Mouse (Mus musculus) testis, adult 2 months (tissue): ENCODE measurements at regions not wholly inside any gene's neighbourhood (a gene's known extent, or its start where the extent isn't known, plus 50 kb on each side); places are given as distances from the start of the nearest gene placed in this dataset.

Source experiments
- H3K27ac ChIP-seq: fragments of 200-500 bp; 2 replicates; pipeline ENCODE4 v1.5.1; 2012; ENCODE audit warnings: low read depth, low read length; ENCODE audit not compliant: control insufficient read depth, insufficient read depth
- H3K27me3 ChIP-seq: fragments of 200-500 bp; 2 replicates; pipeline ENCODE4 v1.6.1; 2012; ENCODE audit warnings: mild to moderate bottlenecking, low read length, moderate library complexity; ENCODE audit not compliant: control insufficient read depth, insufficient read depth
- H3K36me3 ChIP-seq: fragments of 200-500 bp; 2 replicates; pipeline ENCODE4 v1.6.1; 2012; ENCODE audit warnings: mild to moderate bottlenecking, low read length; ENCODE audit not compliant: control insufficient read depth, insufficient read depth
- H3K4me1 ChIP-seq: fragments of 200-500 bp; 2 replicates; pipeline ENCODE4 v1.6.1; 2012; ENCODE audit warnings: low read length; ENCODE audit not compliant: control insufficient read depth, insufficient read depth
- H3K4me3 ChIP-seq: fragments of 200-500 bp; 2 replicates; pipeline ENCODE4 v1.5.1; 2012; ENCODE audit warnings: low read depth, mild to moderate bottlenecking, low read length, moderate library complexity, mixed read lengths; ENCODE audit not compliant: control insufficient read depth
- CTCF ChIP-seq: fragments of 200-500 bp; IDR thresholded peaks from 2 replicates; pipeline ENCODE4 v1.5.1; 2012; ENCODE audit warnings: low read depth, mild to moderate bottlenecking, inconsistent platforms, low read length, moderate library complexity; ENCODE audit not compliant: control insufficient read depth, insufficient read depth, insufficient replicate concordance
- POLR2A ChIP-seq: fragments of 200-500 bp; IDR thresholded peaks from 2 replicates; pipeline ENCODE4 v1.6.1; 2012; ENCODE audit warnings: low read depth, mild to moderate bottlenecking, inconsistent platforms, low read length, moderate library complexity; ENCODE audit not compliant: control insufficient read depth

GRCm38 (mm10) chr1:73673851-73674235, 450.4 kb downstream of the Tns1 start:
- TF ChIP-seq CTCF (no peak), POLR2A (no peak)
- Histone ChIP-seq H3K4me3 (no peak overlapping the region), H3K4me1 (no peaks in the 10 kb centered on the region), H3K27ac (no peak overlapping the region), H3K27me3 (no peaks in the 10 kb centered on the region), H3K36me3 (no peaks in the 10 kb centered on the region)

- Histone ChIP-seq H3K4me1 (no peaks in the 10 kb centered on the region), H3K4me3 (no peak overlapping the region), H3K27ac (no peak overlapping the region), H3K27me3 (no peaks in the 10 kb centered on the region), H3K36me3 (no peaks in the 10 kb centered on the region)
- TF ChIP-seq POLR2A (no peak), CTCF (no peak)
Observed at GRCm38 (mm10) chr1:73673191-73673850, 450.9 kb downstream of the Tns1 start.

DNA sequence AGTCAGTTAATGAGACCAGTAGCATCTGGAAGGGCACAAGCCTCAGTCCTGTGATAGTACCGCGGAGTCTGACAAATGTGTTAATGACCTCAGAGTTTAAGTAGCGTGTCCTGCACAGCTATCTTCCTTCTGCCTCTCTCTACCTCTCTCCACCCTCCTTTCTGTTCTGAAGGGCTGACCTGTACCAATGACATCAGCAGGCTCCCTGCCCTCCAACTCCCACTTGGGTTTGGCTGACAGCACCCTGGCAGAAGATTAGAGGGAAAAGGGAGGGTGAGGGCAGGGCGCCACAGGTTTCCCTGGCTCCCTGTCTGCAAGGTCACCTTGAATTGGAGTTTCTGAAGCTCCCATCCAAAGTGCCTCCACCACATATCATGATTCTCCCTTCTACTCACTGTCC, 452.0 kb downstream of the Tns1 start:
- Histone ChIP-seq H3K27ac (no peak overlapping the region), H3K4me1 (no peaks in the 10 kb centered on the region), H3K27me3 (no peaks in the 10 kb centered on the region), H3K4me3 (no peak overlapping the region), H3K36me3 (no peaks in the 10 kb centered on the region)
- TF ChIP-seq POLR2A: no peak
- TF ChIP-seq CTCF: no peak

GRCm38 (mm10) chr1:73668691-73669090, 455.6 kb downstream of the Tns1 start:
- Histone ChIP-seq H3K27ac (no peak overlapping the region), H3K36me3 (no peaks in the 10 kb centered on the region), H3K4me1 (no peaks in the 10 kb centered on the region), H3K4me3 (no peak overlapping the region), H3K27me3 (no peaks in the 10 kb centered on the region)
- TF ChIP-seq POLR2A (no peak), CTCF (no peak)

- Histone ChIP-seq H3K4me1 (no peaks in the 10 kb centered on the region), H3K27ac (no peak overlapping the region), H3K27me3 (no peaks in the 10 kb centered on the region), H3K4me3 (no peak overlapping the region), H3K36me3 (no peaks in the 10 kb centered on the region)
- no peak for TF ChIP-seq CTCF
Observed at GRCm38 (mm10) chr1:73663546-73663945, 460.7 kb downstream of the Tns1 start.

GRCm38 (mm10) chr1:73645011-73645410, 479.2 kb downstream of the Tns1 start:
- Histone ChIP-seq H3K27ac (no peak overlapping the region), H3K4me3 (no peak overlapping the region), H3K4me1 (no peaks in the 10 kb centered on the region), H3K27me3 (no peaks in the 10 kb centered on the region), H3K36me3 (no peaks in the 10 kb centered on the region)
- TF ChIP-seq POLR2A: no peak
- no peak for TF ChIP-seq CTCF

GRCm38 (mm10) chr1:73644394-73644793, 479.9 kb downstream of the Tns1 start:
- TF ChIP-seq CTCF: no peak
- no peak for TF ChIP-seq POLR2A
- no peak overlapping the region for H3K4me3 ChIP-seq
- H3K27ac ChIP-seq: no peak overlapping the region
- H3K4me1 ChIP-seq: no peaks in the 10 kb centered on the region
- H3K36me3 ChIP-seq: no peaks in the 10 kb centered on the region
- H3K27me3 ChIP-seq: no peaks in the 10 kb centered on the region

DNA sequence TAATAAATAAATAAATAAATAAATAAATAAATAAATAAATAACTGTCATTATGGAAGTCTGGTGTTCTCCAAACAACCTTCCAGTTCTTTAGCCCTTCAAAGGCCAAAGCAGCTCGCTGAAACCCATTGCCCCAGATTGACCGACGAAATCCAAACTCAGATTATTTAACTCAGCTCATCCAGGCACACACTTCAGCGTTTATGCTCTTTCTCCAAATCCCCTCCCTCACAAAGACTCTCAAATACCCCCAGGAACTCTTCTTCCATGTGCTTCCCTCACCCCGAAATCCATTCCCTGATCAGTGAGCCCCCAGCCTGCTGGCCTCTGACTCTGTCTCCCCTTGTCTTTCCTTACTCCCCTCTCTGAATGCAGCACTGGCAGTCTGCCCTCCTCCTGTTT, 480.8 kb downstream of the Tns1 start:
- TF ChIP-seq POLR2A (no peak), CTCF (no peak)

More for the DNA sequence above, 480.8 kb downstream of the Tns1 start:
- H3K27me3 ChIP-seq: no peaks in the 10 kb centered on the region
- H3K4me3 ChIP-seq: no peak overlapping the region
- no peak overlapping the region for H3K27ac ChIP-seq
- no peaks in the 10 kb centered on the region for H3K36me3 ChIP-seq
- no peaks in the 10 kb centered on the region for H3K4me1 ChIP-seq
